Mouse (Mus musculus): ENCODE data around the gene Klkb1. TPM values are rescaled to one million over a fixed set of nuclear protein-coding genes. Genes with fewer than 3 reads are reported as not detected.

The Klkb1 gene
- polyA plus RNA-seq, 2 experiments = 4.3 to 6.0 TPM

DNA sequence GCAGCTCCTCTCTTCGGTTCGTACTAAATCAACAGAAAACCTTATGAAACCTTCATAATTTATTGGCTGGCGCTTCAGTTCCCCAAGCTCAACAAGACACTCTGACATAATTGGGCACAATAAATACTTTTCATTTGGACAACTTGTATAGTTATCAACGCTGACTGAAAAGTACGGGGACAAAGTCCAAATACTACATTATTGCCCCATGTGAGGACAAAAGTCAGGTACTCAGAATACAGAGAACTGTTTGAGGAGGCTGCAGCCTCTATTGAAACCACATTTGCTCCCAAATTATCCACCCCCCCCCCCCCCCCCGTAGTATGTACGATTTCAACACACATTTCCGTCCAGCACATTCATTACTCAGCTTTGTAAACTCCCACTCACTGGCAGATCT, 55.3 kb downstream of the Klkb1 start:
- ATAC-seq (ENCODE audit: insufficient read depth) = no peak

DNA sequence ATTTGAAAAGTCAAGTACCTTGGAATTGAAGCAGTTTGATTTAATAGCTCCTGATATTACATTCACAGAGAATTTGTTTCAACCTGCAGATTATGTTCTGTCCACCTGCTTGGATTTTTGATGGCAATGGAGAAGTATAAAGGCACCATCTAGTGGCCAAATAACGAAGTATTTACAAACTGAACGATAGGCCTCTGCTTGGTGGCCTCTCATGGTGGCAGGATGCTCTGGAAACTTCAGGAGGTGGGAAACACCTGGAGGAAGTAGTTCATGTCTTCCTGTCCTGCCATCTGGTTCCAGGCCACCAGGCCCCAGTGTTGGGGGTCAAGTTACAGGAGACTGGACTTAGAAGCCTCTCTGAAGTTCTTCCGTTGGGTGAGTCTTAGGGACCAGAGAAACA, 56.4 kb downstream of the Klkb1 start:
- ATAC-seq (ENCODE audit: insufficient read depth) = no peak
- Histone ChIP-seq H3K9me3 (ENCODE audit: control insufficient read depth, low read length) (no peaks in the 10 kb centered on the region), H3K9ac (replicated peaks) (no peak overlapping the region), H3K4me3 (ENCODE audit: insufficient read depth in 1 of 2, low read depth in 2 of 2, low read length in 2 of 2) (no peak overlapping the region), H3K27ac (no peak overlapping the region), H3K36me3 (replicated peaks; ENCODE audit: control insufficient read depth, insufficient read depth, low read depth) (no peaks in the 10 kb centered on the region), H3K4me2 (ENCODE audit: low read depth) (no peak overlapping the region), H3K27me3 (ENCODE audit: control insufficient read depth, insufficient read depth, low read length) (no peaks in the 10 kb centered on the region), H3K4me1 (replicated peaks; ENCODE audit: control insufficient read depth in 2 of 2, insufficient read depth in 2 of 2, low read length in 1 of 2) (no peaks in the 10 kb centered on the region; a peak in 1 of 4 replicates)
- DNase-seq (ENCODE audit: low read depth in 3 of 3, low spot score in 3 of 3) = no peak
- WGBS (ENCODE audit: insufficient replicate concordance) = 24% methylated on average over 3 of the region's 3 CpGs
- TF ChIP-seq EP300 (IDR thresholded peaks at IDR 0.05; ENCODE audit: low read depth) = no peak
- peak; percentile 32; the same call in 1 of the 2 replicates for TF ChIP-seq CTCF (IDR thresholded peaks at IDR 0.05; ENCODE audit: low read depth)

More for the DNA sequence above, 55.3 kb downstream of the Klkb1 start:
- Histone ChIP-seq H3K9me3 (ENCODE audit: control insufficient read depth, low read length) (no peaks in the 10 kb centered on the region), H3K27me3 (ENCODE audit: control insufficient read depth, insufficient read depth, low read length) (no peaks in the 10 kb centered on the region), H3K4me1 (replicated peaks; ENCODE audit: control insufficient read depth in 2 of 2, insufficient read depth in 2 of 2, low read length in 1 of 2) (no peaks in the 10 kb centered on the region; a peak in 1 of 4 replicates), H3K27ac (no peak overlapping the region), H3K4me2 (ENCODE audit: low read depth) (no peak overlapping the region), H3K36me3 (replicated peaks; ENCODE audit: control insufficient read depth, insufficient read depth, low read depth) (no peaks in the 10 kb centered on the region), H3K9ac (replicated peaks) (no peak overlapping the region), H3K4me3 (ENCODE audit: insufficient read depth in 1 of 2, low read depth in 2 of 2, low read length in 2 of 2) (no peak overlapping the region)
- DNase-seq (ENCODE audit: low read depth in 3 of 3, low spot score in 3 of 3) = no peak
- TF ChIP-seq EP300 (IDR thresholded peaks at IDR 0.05; ENCODE audit: low read depth) = no peak
- 65% methylated on average over 8 of the region's 8 CpGs for WGBS (ENCODE audit: insufficient replicate concordance)

DNA sequence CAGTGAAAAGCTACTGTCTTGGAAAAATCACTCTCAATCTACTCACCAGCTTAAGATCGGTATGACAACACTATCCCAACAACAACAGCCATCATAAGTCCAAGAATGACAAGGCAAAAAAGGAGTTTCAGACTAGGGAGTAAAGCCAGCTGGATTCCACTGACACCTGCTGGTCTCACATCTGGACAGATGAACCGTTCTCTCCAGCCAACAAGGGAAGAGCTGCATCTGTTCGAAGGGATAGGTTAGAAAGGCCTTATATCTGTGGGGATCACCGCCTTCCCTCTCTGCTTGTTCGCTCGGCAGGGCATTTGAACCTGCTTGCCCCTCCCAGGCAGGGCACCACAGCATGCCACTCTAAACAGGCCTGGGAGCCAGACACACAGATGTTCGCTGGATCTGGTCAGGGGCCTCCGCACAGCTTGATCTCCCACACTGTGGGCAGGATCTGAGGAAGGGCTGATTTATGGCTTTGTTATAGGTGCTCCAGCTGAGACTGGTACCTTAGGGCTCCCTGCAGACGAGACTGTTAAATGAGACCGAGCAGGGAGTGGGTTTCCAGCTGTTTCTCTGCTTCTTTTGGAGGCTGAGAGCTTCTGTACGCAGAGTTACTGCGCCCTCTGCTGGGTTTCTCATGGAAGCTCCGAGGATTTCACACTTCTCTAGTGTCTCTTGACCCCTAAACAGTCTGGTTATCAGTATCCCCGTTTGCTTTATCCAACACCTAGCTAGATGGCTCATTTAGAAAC, 58.3 kb downstream of the Klkb1 start:
- H3K36me3 ChIP-seq (replicated peaks; ENCODE audit: control insufficient read depth, insufficient read depth, low read depth) = no peaks in the 10 kb centered on the region
- H3K9me3 ChIP-seq (ENCODE audit: control insufficient read depth, low read length) = no peaks in the 10 kb centered on the region
- H3K4me3 ChIP-seq (ENCODE audit: insufficient read depth in 1 of 2, low read depth in 2 of 2, low read length in 2 of 2) = no peak overlapping the region
- WGBS (ENCODE audit: insufficient replicate concordance) = 28% methylated on average over 14 of the region's 14 CpGs
- H3K4me1 ChIP-seq (replicated peaks; ENCODE audit: control insufficient read depth in 2 of 2, insufficient read depth in 2 of 2, low read length in 1 of 2) = no peaks in the 10 kb centered on the region; a peak in 1 of 4 replicates
- H3K27ac ChIP-seq = no peak overlapping the region
- no peaks in the 10 kb centered on the region for H3K27me3 ChIP-seq (ENCODE audit: control insufficient read depth, insufficient read depth, low read length)
- TF ChIP-seq EP300 (IDR thresholded peaks at IDR 0.05; ENCODE audit: low read depth) (no peak), CTCF (IDR thresholded peaks at IDR 0.05; ENCODE audit: low read depth) (peak; percentile 41)
- DNase-seq (ENCODE audit: low read depth in 3 of 3, low spot score in 3 of 3) (no peak), ATAC-seq (ENCODE audit: insufficient read depth) (no peak)
- H3K4me2 ChIP-seq (ENCODE audit: low read depth) = no peak overlapping the region
- H3K9ac ChIP-seq (replicated peaks) = no peak overlapping the region

DNA sequence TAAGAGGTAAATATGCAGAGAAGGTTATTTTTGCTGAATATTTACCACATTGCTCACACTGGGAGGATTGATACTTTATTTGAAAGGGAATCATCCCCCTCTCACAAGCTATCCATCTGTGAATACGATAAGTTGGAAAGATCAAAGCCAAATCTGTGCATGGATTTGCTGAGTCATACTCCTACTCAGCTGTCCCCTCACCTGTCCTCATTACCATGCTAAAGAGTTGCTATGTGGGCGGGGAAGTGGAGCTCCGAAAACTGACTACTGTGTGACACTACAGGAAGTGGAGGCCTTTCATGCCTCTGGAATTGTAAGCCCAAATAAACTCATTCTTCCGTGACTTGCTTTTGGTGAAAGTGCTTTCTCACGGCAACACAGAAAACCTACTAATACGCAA, 59.4 kb downstream of the Klkb1 start:
- no peaks in the 10 kb centered on the region for H3K36me3 ChIP-seq (replicated peaks; ENCODE audit: control insufficient read depth, insufficient read depth, low read depth)
- H3K4me3 ChIP-seq (ENCODE audit: insufficient read depth in 1 of 2, low read depth in 2 of 2, low read length in 2 of 2) = no peak overlapping the region
- H3K9me3 ChIP-seq (ENCODE audit: control insufficient read depth, low read length) = no peaks in the 10 kb centered on the region
- H3K9ac ChIP-seq (replicated peaks) = no peak overlapping the region
- 63% methylated on average over 6 of the region's 6 CpGs for WGBS (ENCODE audit: insufficient replicate concordance)
- ATAC-seq (ENCODE audit: insufficient read depth) (no peak), DNase-seq (ENCODE audit: low read depth in 3 of 3, low spot score in 3 of 3) (no peak)
- no peak for TF ChIP-seq CTCF (IDR thresholded peaks at IDR 0.05; ENCODE audit: low read depth)
- TF ChIP-seq EP300 (IDR thresholded peaks at IDR 0.05; ENCODE audit: low read depth) = no peak
- no peak overlapping the region for H3K27ac ChIP-seq
- no peaks in the 10 kb centered on the region for H3K27me3 ChIP-seq (ENCODE audit: control insufficient read depth, insufficient read depth, low read length)
- no peak overlapping the region for H3K4me2 ChIP-seq (ENCODE audit: low read depth)
- H3K4me1 ChIP-seq (replicated peaks; ENCODE audit: control insufficient read depth in 2 of 2, insufficient read depth in 2 of 2, low read length in 1 of 2) = no peaks in the 10 kb centered on the region; a peak in 1 of 4 replicates

DNA sequence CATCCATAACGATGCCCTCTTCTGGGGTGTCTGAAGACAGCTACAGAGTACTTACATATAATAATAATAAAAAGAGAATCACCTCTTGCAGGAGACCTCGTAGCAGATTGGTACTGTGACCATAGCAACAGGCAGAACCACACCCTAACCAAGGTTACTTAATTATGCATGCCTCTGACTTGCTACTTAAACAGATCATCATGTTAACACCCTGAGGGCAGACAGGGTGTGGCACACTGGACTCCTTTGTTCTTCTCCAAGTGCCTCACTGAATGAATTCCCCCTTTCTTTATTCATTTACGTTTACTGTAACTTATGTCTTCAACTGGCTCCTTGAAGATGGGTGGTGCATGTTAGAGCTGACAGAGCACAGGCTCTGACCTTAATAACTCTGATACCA, 61.4 kb downstream of the Klkb1 start:
- no peak overlapping the region for H3K4me2 ChIP-seq (ENCODE audit: low read depth)
- H3K27me3 ChIP-seq (ENCODE audit: control insufficient read depth, insufficient read depth, low read length) = no peaks in the 10 kb centered on the region
- ATAC-seq (ENCODE audit: insufficient read depth) (no peak), DNase-seq (ENCODE audit: low read depth in 3 of 3, low spot score in 3 of 3) (no peak)
- no peak overlapping the region for H3K27ac ChIP-seq
- H3K36me3 ChIP-seq (replicated peaks; ENCODE audit: control insufficient read depth, insufficient read depth, low read depth) = no peaks in the 10 kb centered on the region
- no peak overlapping the region for H3K4me3 ChIP-seq (ENCODE audit: insufficient read depth in 1 of 2, low read depth in 2 of 2, low read length in 2 of 2)
- no peaks in the 10 kb centered on the region for H3K4me1 ChIP-seq (replicated peaks; ENCODE audit: control insufficient read depth in 2 of 2, insufficient read depth in 2 of 2, low read length in 1 of 2)
- no peak overlapping the region for H3K9ac ChIP-seq (replicated peaks)
- WGBS (ENCODE audit: insufficient replicate concordance) = 47% methylated on average over 3 of the region's 3 CpGs
- no peaks in the 10 kb centered on the region for H3K9me3 ChIP-seq (ENCODE audit: control insufficient read depth, low read length)
- no peak for TF ChIP-seq EP300 (IDR thresholded peaks at IDR 0.05; ENCODE audit: low read depth)
- TF ChIP-seq CTCF (IDR thresholded peaks at IDR 0.05; ENCODE audit: low read depth) = no peak

Other genes with a start within 250 kb of the Klkb1 start
- 0.02 TPM in 1 of 2 replicates, not detected in the other for gene Mtnr1a, start 225.7 kb downstream of the Klkb1 start, polyA plus RNA-seq (2012; rRNA removed)
- not detected in 2 replicates for gene Mtnr1a, start 225.7 kb downstream of the Klkb1 start, polyA plus RNA-seq (2014; fragmentation: Nextera tagmentation; extraction: Ambion mirVana)
- gene F11, start 32.8 kb downstream of the Klkb1 start, polyA plus RNA-seq (2012; rRNA removed) = 8.4 and 10.1 TPM in 2 replicates
- 10.8 and 11.2 TPM in 2 replicates for gene F11, start 32.8 kb downstream of the Klkb1 start, polyA plus RNA-seq (2014; fragmentation: Nextera tagmentation; extraction: Ambion mirVana)
- gene Gm45753, start 13.6 kb upstream of the Klkb1 start, polyA plus RNA-seq (2012; rRNA removed) = 0.20 TPM in 1 of 2 replicates, not detected in the other
- gene Gm45753, start 13.6 kb upstream of the Klkb1 start, polyA plus RNA-seq (2014; fragmentation: Nextera tagmentation; extraction: Ambion mirVana) = 7.0 and 9.7 TPM in 2 replicates
- 1.9 and 2.3 TPM in 2 replicates for gene Cyp4v3, start 38.4 kb upstream of the Klkb1 start, polyA plus RNA-seq (2012; rRNA removed)
- gene Cyp4v3, start 38.4 kb upstream of the Klkb1 start, polyA plus RNA-seq (2014; fragmentation: Nextera tagmentation; extraction: Ambion mirVana) = 3.7 and 5.4 TPM in 2 replicates
- 1.2 and 1.4 TPM in 2 replicates for gene Fam149a, start 87.4 kb upstream of the Klkb1 start, polyA plus RNA-seq (2012; rRNA removed)
- 1.7 and 1.8 TPM in 2 replicates for gene Fam149a, start 87.4 kb upstream of the Klkb1 start, polyA plus RNA-seq (2014; fragmentation: Nextera tagmentation; extraction: Ambion mirVana)
- 0.40 and 0.61 TPM in 2 replicates for gene Tlr3, start 116.2 kb upstream of the Klkb1 start, polyA plus RNA-seq (2012; rRNA removed)
- gene Tlr3, start 116.2 kb upstream of the Klkb1 start, polyA plus RNA-seq (2014; fragmentation: Nextera tagmentation; extraction: Ambion mirVana) = 0.38 and 1.3 TPM in 2 replicates
- 2.5 and 3.7 TPM in 2 replicates for gene Sorbs2, start 212.9 kb upstream of the Klkb1 start, polyA plus RNA-seq (2012; rRNA removed)
- 6.2 and 7.0 TPM in 2 replicates for gene Sorbs2, start 212.9 kb upstream of the Klkb1 start, polyA plus RNA-seq (2014; fragmentation: Nextera tagmentation; extraction: Ambion mirVana)